Mouse (Mus musculus): ENCODE measurements at regions not wholly inside any gene's neighbourhood (a gene's known extent, or its start where the extent isn't known, plus 50 kb on each side); places are given as distances from the start of the nearest gene placed in this dataset.

GRCm38 (mm10) chr9:120733681-120734465, 162.6 kb downstream of the Rpl14 start:
- peak; percentile 21; the same call in 1 of the 2 replicates for TF ChIP-seq CTCF (IDR thresholded peaks at IDR 0.05; ENCODE audit: insufficient read depth, low read length)
- no peak for TF ChIP-seq POLR2A (IDR thresholded peaks at IDR 0.05; ENCODE audit: borderline replicate concordance, extremely low read depth, low read depth, low read length)
- H3K4me3 ChIP-seq (replicated peaks; ENCODE audit: extremely low read depth, low read depth, low read length) = no peak overlapping the region
- 39% methylated on average over 11 of the region's 11 CpGs for WGBS
- peaks cover 27% of the 10 kb centered on the region for H3K4me1 ChIP-seq (ENCODE audit: control insufficient read depth, insufficient read depth, low read length)
- no peak for DNase-seq

DNA sequence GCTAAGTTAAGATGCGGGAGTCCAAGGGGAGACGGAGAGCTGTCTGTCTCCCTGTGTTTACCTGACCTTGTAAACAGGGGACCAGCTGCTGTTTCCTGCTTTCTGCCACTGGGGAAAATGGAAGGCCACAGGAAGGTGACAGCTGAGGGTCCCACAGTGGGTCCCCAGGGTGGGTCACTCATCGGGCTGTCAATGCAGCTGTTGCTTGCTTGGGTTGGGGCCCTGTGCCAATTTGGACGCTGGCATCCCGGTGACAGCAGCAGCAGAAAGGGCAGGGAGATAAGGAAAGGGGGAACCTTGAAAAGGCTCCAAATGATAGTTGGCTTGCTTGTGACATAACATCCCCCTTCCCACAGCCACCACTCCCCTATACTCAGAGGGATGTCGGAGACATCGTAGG, 164.0 kb downstream of the Rpl14 start:
- Histone ChIP-seq H3K4me3 (replicated peaks; ENCODE audit: extremely low read depth, low read depth, low read length) (no peak overlapping the region), H3K4me1 (ENCODE audit: control insufficient read depth, insufficient read depth, low read length) (peaks cover 39% of the 10 kb centered on the region)
- no peak for TF ChIP-seq CTCF (IDR thresholded peaks at IDR 0.05; ENCODE audit: insufficient read depth, low read length)
- no peak for TF ChIP-seq POLR2A (IDR thresholded peaks at IDR 0.05; ENCODE audit: borderline replicate concordance, extremely low read depth, low read depth, low read length)

DNA sequence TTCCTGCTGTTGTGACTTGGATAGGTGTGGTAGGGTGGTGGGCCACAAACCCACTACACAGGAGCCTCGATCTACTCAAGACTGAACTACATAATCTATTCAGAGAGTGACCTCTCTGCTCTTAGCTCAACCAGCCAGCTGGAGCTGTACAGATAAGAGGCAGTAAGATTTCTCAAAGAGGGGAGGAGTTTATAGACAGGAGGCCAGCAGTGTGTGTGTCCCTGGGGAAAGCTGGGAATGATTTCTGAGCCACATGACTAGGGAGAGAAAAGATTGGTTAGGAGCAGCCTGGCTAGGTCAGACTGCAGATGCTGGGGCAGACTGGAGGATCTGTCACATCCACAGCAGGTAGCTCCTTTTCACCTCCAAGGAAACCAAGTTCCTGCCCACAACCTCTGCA, 166.7 kb downstream of the Rpl14 start:
- no peak for DNase-seq
- 18% methylated on average over 1 of the region's 1 CpGs for WGBS

More for the DNA sequence above, 164.0 kb downstream of the Rpl14 start:
- 32% methylated on average over 7 of the region's 7 CpGs for WGBS
- no peak for DNase-seq

GRCm38 (mm10) chr9:120739199-120739952, 168.1 kb downstream of the Rpl14 start:
- no peak for TF ChIP-seq POLR2A (IDR thresholded peaks at IDR 0.05; ENCODE audit: borderline replicate concordance, extremely low read depth, low read depth, low read length)
- no peak for TF ChIP-seq CTCF (IDR thresholded peaks at IDR 0.05; ENCODE audit: insufficient read depth, low read length)
- peak; percentile 53 for DNase-seq

More for the DNA sequence above, 166.7 kb downstream of the Rpl14 start:
- Histone ChIP-seq H3K4me1 (ENCODE audit: control insufficient read depth, insufficient read depth, low read length) (peaks cover 43% of the 10 kb centered on the region), H3K4me3 (replicated peaks; ENCODE audit: extremely low read depth, low read depth, low read length) (no peak overlapping the region)
- no peak for TF ChIP-seq POLR2A (IDR thresholded peaks at IDR 0.05; ENCODE audit: borderline replicate concordance, extremely low read depth, low read depth, low read length)
- TF ChIP-seq CTCF (IDR thresholded peaks at IDR 0.05; ENCODE audit: insufficient read depth, low read length) = no peak

GRCm38 (mm10) chr9:120739953-120740524, 168.8 kb downstream of the Rpl14 start:
- DNase-seq = no peak
- Histone ChIP-seq H3K4me1 (ENCODE audit: control insufficient read depth, insufficient read depth, low read length) (peaks cover 36% of the 10 kb centered on the region), H3K4me3 (replicated peaks; ENCODE audit: extremely low read depth, low read depth, low read length) (no peak overlapping the region)
- 41% methylated on average over 6 of the region's 6 CpGs for WGBS
- TF ChIP-seq POLR2A (IDR thresholded peaks at IDR 0.05; ENCODE audit: borderline replicate concordance, extremely low read depth, low read depth, low read length) (no peak), CTCF (IDR thresholded peaks at IDR 0.05; ENCODE audit: insufficient read depth, low read length) (no peak)

More at GRCm38 (mm10) chr9:120739199-120739952, 168.1 kb downstream of the Rpl14 start:
- Histone ChIP-seq H3K4me3 (replicated peaks; ENCODE audit: extremely low read depth, low read depth, low read length) (no peak overlapping the region), H3K4me1 (ENCODE audit: control insufficient read depth, insufficient read depth, low read length) (peaks cover 37% of the 10 kb centered on the region)
- WGBS = 17% methylated on average over 14 of the region's 14 CpGs

- no peak overlapping the region for H3K4me3 ChIP-seq (replicated peaks; ENCODE audit: extremely low read depth, low read depth, low read length)
- TF ChIP-seq CTCF (IDR thresholded peaks at IDR 0.05; ENCODE audit: insufficient read depth, low read length) = no peak
- TF ChIP-seq POLR2A (IDR thresholded peaks at IDR 0.05; ENCODE audit: borderline replicate concordance, extremely low read depth, low read depth, low read length) = no peak
- WGBS = 59% methylated on average over 2 of the region's 2 CpGs
- H3K4me1 ChIP-seq (ENCODE audit: control insufficient read depth, insufficient read depth, low read length) = peaks cover 31% of the 10 kb centered on the region
- no peak for DNase-seq
Measured at GRCm38 (mm10) chr9:120741521-120741920, 170.3 kb downstream of the Rpl14 start.

DNA sequence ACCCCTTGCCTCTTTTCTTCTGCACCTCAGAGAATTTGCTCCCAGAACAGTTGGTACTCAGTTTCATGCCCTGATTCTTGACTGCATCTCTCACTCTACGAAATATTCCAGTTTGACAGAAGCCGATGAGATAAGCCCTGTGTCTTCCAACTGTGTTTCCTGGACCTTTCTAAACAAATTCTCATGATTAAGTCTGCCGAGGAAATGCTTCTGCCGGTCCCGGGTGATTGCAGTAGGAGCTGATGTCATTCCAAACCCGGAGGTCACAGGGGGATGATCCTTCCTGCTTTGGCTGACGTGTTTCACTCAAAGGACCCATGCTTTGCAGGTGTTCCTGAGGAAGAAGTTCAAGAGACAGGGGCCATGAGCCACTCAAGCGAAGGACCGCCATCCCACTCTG, 172.2 kb downstream of the Rpl14 start:
- DNase-seq = no peak
- peaks cover 23% of the 10 kb centered on the region for H3K4me1 ChIP-seq (ENCODE audit: control insufficient read depth, insufficient read depth, low read length)
- H3K4me3 ChIP-seq (replicated peaks; ENCODE audit: extremely low read depth, low read depth, low read length) = no peak overlapping the region
- 48% methylated on average over 9 of the region's 9 CpGs for WGBS
- no peak for TF ChIP-seq CTCF (IDR thresholded peaks at IDR 0.05; ENCODE audit: insufficient read depth, low read length)
- no peak for TF ChIP-seq POLR2A (IDR thresholded peaks at IDR 0.05; ENCODE audit: borderline replicate concordance, extremely low read depth, low read depth, low read length)

- WGBS = 70% methylated on average over 6 of the region's 6 CpGs
- no peak for DNase-seq
- Histone ChIP-seq H3K4me1 (ENCODE audit: control insufficient read depth, insufficient read depth, low read length) (peaks cover 6% of the 10 kb centered on the region), H3K4me3 (replicated peaks; ENCODE audit: extremely low read depth, low read depth, low read length) (no peak overlapping the region)
- TF ChIP-seq POLR2A (IDR thresholded peaks at IDR 0.05; ENCODE audit: borderline replicate concordance, extremely low read depth, low read depth, low read length) (no peak), CTCF (IDR thresholded peaks at IDR 0.05; ENCODE audit: insufficient read depth, low read length) (no peak)
Measured at GRCm38 (mm10) chr9:120745674-120746073, 174.4 kb downstream of the Rpl14 start.

GRCm38 (mm10) chr9:120750820-120751219, 178.2 kb upstream of the Ctnnb1 start:
- 79% methylated on average over 4 of the region's 4 CpGs for WGBS
- no peak for DNase-seq
- Histone ChIP-seq H3K4me1 (ENCODE audit: control insufficient read depth, insufficient read depth, low read length) (peaks cover 2% of the 10 kb centered on the region), H3K4me3 (replicated peaks; ENCODE audit: extremely low read depth, low read depth, low read length) (no peak overlapping the region)
- TF ChIP-seq CTCF (IDR thresholded peaks at IDR 0.05; ENCODE audit: insufficient read depth, low read length) (no peak), POLR2A (IDR thresholded peaks at IDR 0.05; ENCODE audit: borderline replicate concordance, extremely low read depth, low read depth, low read length) (no peak)
